Mouse (Mus musculus): Measurements from ENCODE around the gene Fam151a. TPM values are rescaled to one million over a fixed set of nuclear protein-coding genes. Genes with fewer than 3 reads are reported as not detected.
A peak's percentile ranks its signal among the peaks of the same experiment; 100 is the strongest.

The Fam151a gene
- polyA plus RNA-seq (2014; fragmentation: Nextera tagmentation; extraction: Ambion mirVana) = 0.17 and 0.49 TPM in 2 replicates

DNA sequence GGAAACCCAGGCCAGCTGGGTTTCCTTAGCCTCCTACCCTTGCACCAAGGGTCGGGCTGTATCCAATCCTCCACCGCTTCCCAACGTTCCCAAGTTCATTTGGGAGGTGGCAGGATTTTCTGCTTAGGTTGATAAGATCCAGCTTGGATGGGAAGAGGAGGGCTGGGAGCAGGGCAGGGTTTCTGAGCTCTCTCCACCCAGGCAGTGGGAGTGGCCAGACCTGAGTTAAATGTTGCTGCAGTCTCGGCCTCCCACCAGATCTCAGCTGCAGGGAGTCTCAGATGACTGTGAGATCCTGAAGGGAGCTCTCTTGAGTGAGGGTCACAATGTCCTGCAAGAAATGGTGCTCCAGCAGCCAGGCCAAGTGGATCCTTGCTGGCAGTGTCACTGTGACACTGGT is at the start of gene Fam151a:
TSS of gene Fam151a (plus strand) at position 254 of the 400 bp plus-strand sequence.
- DNase-seq (ENCODE audit: low spot score) (peak; percentile 5), ATAC-seq (ENCODE audit: low read depth) (no peak)
- Histone ChIP-seq H3K27me3 (replicated peaks; ENCODE audit: control insufficient read depth, insufficient read depth, low read length) (no peaks in the 10 kb centered on the region), H3K27ac (replicated peaks; ENCODE audit: low read depth, low read length) (no peak within 1 kb of the TSS), H3K4me1 (ENCODE audit: control insufficient read depth, insufficient read depth, low read length) (no peaks in the 10 kb centered on the region), H3K4me2 (ENCODE audit: low read depth, low read length) (no peak within 1 kb of the TSS), H3K9ac (ENCODE audit: low read depth, low read length) (no peak within 1 kb of the TSS), H3K4me3 (ENCODE audit: low read depth, low read length) (no peak within 1 kb of the TSS), H3K9me3 (ENCODE audit: control insufficient read depth, low read length) (no peaks in the 10 kb centered on the region), H3K36me3 (ENCODE audit: control insufficient read depth, insufficient read depth, low read length) (no peaks in the 10 kb centered on the region)
- 40% methylated on average over 4 of the region's 4 CpGs for WGBS

GRCm38 (mm10) chr4:106688636-106689296 is 44.9 kb upstream of the Fam151a start:
- Histone ChIP-seq H3K9ac (ENCODE audit: low read depth, low read length) (no peak overlapping the region), H3K4me3 (ENCODE audit: low read depth, low read length) (no peak overlapping the region), H3K27me3 (replicated peaks; ENCODE audit: control insufficient read depth, insufficient read depth, low read length) (no peaks in the 10 kb centered on the region), H3K9me3 (ENCODE audit: control insufficient read depth, low read length) (no peaks in the 10 kb centered on the region), H3K27ac (replicated peaks; ENCODE audit: low read depth, low read length) (no peak overlapping the region), H3K4me1 (ENCODE audit: control insufficient read depth, insufficient read depth, low read length) (no peaks in the 10 kb centered on the region), H3K4me2 (ENCODE audit: low read depth, low read length) (no peak overlapping the region), H3K36me3 (ENCODE audit: control insufficient read depth, insufficient read depth, low read length) (no peaks in the 10 kb centered on the region)
- WGBS = 45% methylated on average over 3 of the region's 3 CpGs
- no peak for DNase-seq (ENCODE audit: low spot score)
- no peak for ATAC-seq (ENCODE audit: low read depth)

DNA sequence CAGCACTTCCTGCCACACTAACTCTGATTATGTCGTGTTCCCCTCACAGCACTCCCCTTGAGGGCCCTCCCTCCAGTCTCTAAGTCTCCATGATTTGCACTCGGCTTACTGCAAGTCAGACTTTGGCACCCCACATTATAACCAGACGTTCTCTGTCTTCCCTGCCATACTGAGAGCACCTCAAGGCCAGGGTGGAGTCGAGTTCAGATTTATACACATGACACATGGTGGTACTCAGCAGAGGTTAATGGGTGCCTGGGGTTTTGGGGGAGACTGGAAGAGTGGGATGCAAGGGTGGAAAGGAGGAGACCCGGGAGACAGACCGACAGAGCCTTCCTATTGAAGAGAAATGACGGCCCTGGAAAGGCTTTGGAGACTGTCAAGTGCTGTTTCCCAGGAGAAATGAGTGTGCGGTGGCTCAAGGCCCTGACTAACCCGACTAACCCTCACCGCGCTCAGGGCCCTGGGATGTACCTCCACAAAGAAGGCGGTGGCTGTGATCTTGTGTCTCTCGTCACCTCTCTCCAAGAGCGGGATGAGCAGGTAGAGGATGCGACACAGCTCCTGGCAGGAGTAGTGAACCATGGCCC is 39.8 kb upstream of the Fam151a start:
- Histone ChIP-seq H3K4me1 (ENCODE audit: control insufficient read depth, insufficient read depth, low read length) (no peaks in the 10 kb centered on the region), H3K27ac (replicated peaks; ENCODE audit: low read depth, low read length) (no peak overlapping the region), H3K4me2 (ENCODE audit: low read depth, low read length) (no peak overlapping the region), H3K4me3 (ENCODE audit: low read depth, low read length) (no peak overlapping the region), H3K36me3 (ENCODE audit: control insufficient read depth, insufficient read depth, low read length) (no peaks in the 10 kb centered on the region), H3K27me3 (replicated peaks; ENCODE audit: control insufficient read depth, insufficient read depth, low read length) (no peaks in the 10 kb centered on the region), H3K9me3 (ENCODE audit: control insufficient read depth, low read length) (no peaks in the 10 kb centered on the region), H3K9ac (ENCODE audit: low read depth, low read length) (no peak overlapping the region)
- WGBS = 81% methylated on average over 15 of the region's 15 CpGs
- DNase-seq (ENCODE audit: low spot score) = no peak
- no peak for ATAC-seq (ENCODE audit: low read depth)

- Histone ChIP-seq H3K27me3 (replicated peaks; ENCODE audit: control insufficient read depth, insufficient read depth, low read length) (no peaks in the 10 kb centered on the region; the same call in 1 of the 2 replicates), H3K27ac (replicated peaks; ENCODE audit: low read depth, low read length) (peak overlapping the region; percentile 3; the same call in 1 of the 2 replicates), H3K4me3 (ENCODE audit: low read depth, low read length) (no peak overlapping the region)
These were observed 33.7 kb upstream of the Fam151a start for GRCm38 (mm10) chr4:106699989-106700388.

GRCm38 (mm10) chr4:106700798-106701197 is 32.9 kb upstream of the Fam151a start:
- Histone ChIP-seq H3K4me1 (ENCODE audit: control insufficient read depth, insufficient read depth, low read length) (peaks cover 9% of the 10 kb centered on the region), H3K36me3 (ENCODE audit: control insufficient read depth, insufficient read depth, low read length) (no peaks in the 10 kb centered on the region), H3K27me3 (replicated peaks; ENCODE audit: control insufficient read depth, insufficient read depth, low read length) (no peaks in the 10 kb centered on the region; the same call in 1 of the 2 replicates), H3K9me3 (ENCODE audit: control insufficient read depth, low read length) (no peaks in the 10 kb centered on the region), H3K4me3 (ENCODE audit: low read depth, low read length) (no peak overlapping the region), H3K27ac (replicated peaks; ENCODE audit: low read depth, low read length) (no peak overlapping the region), H3K4me2 (ENCODE audit: low read depth, low read length) (no peak overlapping the region), H3K9ac (ENCODE audit: low read depth, low read length) (peak overlapping the region; percentile 37; the same call in 1 of the 2 replicates)
- WGBS = 37% methylated on average over 4 of the region's 4 CpGs
- peak; percentile 49 for DNase-seq (ENCODE audit: low spot score)
- no peak for ATAC-seq (ENCODE audit: low read depth)

More at GRCm38 (mm10) chr4:106699989-106700388, 33.7 kb upstream of the Fam151a start:
- Histone ChIP-seq H3K4me2 (ENCODE audit: low read depth, low read length) (no peak overlapping the region), H3K9me3 (ENCODE audit: control insufficient read depth, low read length) (no peaks in the 10 kb centered on the region), H3K9ac (ENCODE audit: low read depth, low read length) (no peak overlapping the region), H3K4me1 (ENCODE audit: control insufficient read depth, insufficient read depth, low read length) (peaks cover 9% of the 10 kb centered on the region), H3K36me3 (ENCODE audit: control insufficient read depth, insufficient read depth, low read length) (no peaks in the 10 kb centered on the region)
- peak; percentile 64; the same call in 1 of the 2 replicates for ATAC-seq (ENCODE audit: low read depth)
- DNase-seq (ENCODE audit: low spot score) = peak; percentile 66
- WGBS = 14% methylated on average over 8 of the region's 9 CpGs

- no peak for DNase-seq (ENCODE audit: low spot score)
- 81% methylated on average over 10 of the region's 10 CpGs for WGBS
- ATAC-seq (ENCODE audit: low read depth) = no peak
- Histone ChIP-seq H3K4me1 (ENCODE audit: control insufficient read depth, insufficient read depth, low read length) (peaks cover 15% of the 10 kb centered on the region), H3K36me3 (ENCODE audit: control insufficient read depth, insufficient read depth, low read length) (no peaks in the 10 kb centered on the region), H3K9me3 (ENCODE audit: control insufficient read depth, low read length) (no peaks in the 10 kb centered on the region), H3K27me3 (replicated peaks; ENCODE audit: control insufficient read depth, insufficient read depth, low read length) (no peaks in the 10 kb centered on the region; the same call in 1 of the 2 replicates), H3K9ac (ENCODE audit: low read depth, low read length) (no peak overlapping the region), H3K4me2 (ENCODE audit: low read depth, low read length) (no peak overlapping the region), H3K4me3 (ENCODE audit: low read depth, low read length) (no peak overlapping the region), H3K27ac (replicated peaks; ENCODE audit: low read depth, low read length) (no peak overlapping the region)
These were observed 29.7 kb upstream of the Fam151a start for GRCm38 (mm10) chr4:106703956-106704355.

DNA sequence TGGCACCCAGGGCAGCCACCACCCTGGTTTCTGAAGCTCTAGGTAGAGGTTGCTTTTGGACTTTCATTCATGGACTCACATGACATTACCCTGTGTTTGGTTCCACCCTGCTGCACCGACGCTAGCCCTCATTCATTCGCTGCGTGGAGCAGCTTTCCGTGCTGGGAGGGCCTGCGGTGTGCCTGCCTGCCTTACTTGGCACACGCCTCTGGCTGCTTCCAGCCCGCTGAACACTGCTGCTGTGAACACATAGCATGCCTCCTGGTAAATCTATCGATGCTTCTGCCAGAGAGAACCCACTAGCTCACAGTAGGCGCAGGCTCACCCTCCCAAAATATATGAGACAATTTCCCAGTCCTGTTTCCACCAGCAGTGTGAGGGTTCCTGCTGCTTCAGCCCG is 29.3 kb upstream of the Fam151a start:
- H3K9me3 ChIP-seq (ENCODE audit: control insufficient read depth, low read length) = no peaks in the 10 kb centered on the region
- no peaks in the 10 kb centered on the region for H3K36me3 ChIP-seq (ENCODE audit: control insufficient read depth, insufficient read depth, low read length)
- 59% methylated on average over 11 of the region's 11 CpGs for WGBS
- no peak overlapping the region for H3K4me3 ChIP-seq (ENCODE audit: low read depth, low read length)
- no peak overlapping the region for H3K9ac ChIP-seq (ENCODE audit: low read depth, low read length)
- peaks cover 15% of the 10 kb centered on the region for H3K4me1 ChIP-seq (ENCODE audit: control insufficient read depth, insufficient read depth, low read length)
- peak; percentile 20 for DNase-seq (ENCODE audit: low spot score)
- ATAC-seq (ENCODE audit: low read depth) = no peak
- H3K27ac ChIP-seq (replicated peaks; ENCODE audit: low read depth, low read length) = no peak overlapping the region
- no peak overlapping the region for H3K4me2 ChIP-seq (ENCODE audit: low read depth, low read length)
- H3K27me3 ChIP-seq (replicated peaks; ENCODE audit: control insufficient read depth, insufficient read depth, low read length) = no peaks in the 10 kb centered on the region; the same call in 1 of the 2 replicates

GRCm38 (mm10) chr4:106705096-106705665 is 28.5 kb upstream of the Fam151a start:
- H3K4me2 ChIP-seq (ENCODE audit: low read depth, low read length) = no peak overlapping the region
- no peak overlapping the region for H3K9ac ChIP-seq (ENCODE audit: low read depth, low read length)
- DNase-seq (ENCODE audit: low spot score) = no peak
- no peaks in the 10 kb centered on the region for H3K9me3 ChIP-seq (ENCODE audit: control insufficient read depth, low read length)
- H3K4me3 ChIP-seq (ENCODE audit: low read depth, low read length) = no peak overlapping the region
- no peaks in the 10 kb centered on the region; the same call in 1 of the 2 replicates for H3K27me3 ChIP-seq (replicated peaks; ENCODE audit: control insufficient read depth, insufficient read depth, low read length)
- no peak for ATAC-seq (ENCODE audit: low read depth)
- no peaks in the 10 kb centered on the region for H3K36me3 ChIP-seq (ENCODE audit: control insufficient read depth, insufficient read depth, low read length)
- 55% methylated on average over 8 of the region's 8 CpGs for WGBS
- 0 out of 2 replicates have a peak overlapping the region, but pooled peaks have one; percentile 0 for H3K27ac ChIP-seq (replicated peaks; ENCODE audit: low read depth, low read length)
- H3K4me1 ChIP-seq (ENCODE audit: control insufficient read depth, insufficient read depth, low read length) = peaks cover 15% of the 10 kb centered on the region
